Mouse (Mus musculus) cerebral cortex, adult 2 months (tissue): ENCODE data around the gene Tspan11.

Experiments used
- WGBS: fragments of 180-500 bp; shearing (Covaris S2); methylation state at CpG from one replicate; pipeline ENCODE4 v1.1.7; 2018; 5-methylcytosine and 5-hydroxymethylcytosine counted together

Gene Tspan11

DNA sequence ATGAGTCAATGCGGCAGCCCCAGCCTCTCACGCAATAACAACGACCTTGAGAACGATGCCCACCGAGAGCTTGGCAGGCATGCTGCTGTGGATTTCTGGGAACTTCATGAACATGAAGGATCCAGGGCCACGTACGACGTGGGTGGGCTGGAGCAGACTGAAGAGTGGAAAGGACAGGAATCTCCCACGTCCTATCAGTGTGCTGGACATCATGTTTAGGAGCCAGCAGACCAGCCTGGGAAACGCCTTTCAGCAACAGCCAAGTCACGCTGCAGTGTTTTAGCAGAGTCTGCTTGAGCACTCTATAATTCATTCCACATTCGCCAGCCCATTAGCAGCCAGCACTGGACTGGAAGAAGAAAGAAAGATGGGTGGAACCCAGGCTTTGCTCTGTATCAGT, 10.4 kb upstream of the Tspan11 start:
- WGBS = 59% methylated on average over 12 of the region's 12 CpGs

- 91% methylated on average over 6 of the region's 6 CpGs for WGBS
Measured at GRCm38 (mm10) chr6:127879472-127879871, 7.9 kb upstream of the Tspan11 start.

DNA sequence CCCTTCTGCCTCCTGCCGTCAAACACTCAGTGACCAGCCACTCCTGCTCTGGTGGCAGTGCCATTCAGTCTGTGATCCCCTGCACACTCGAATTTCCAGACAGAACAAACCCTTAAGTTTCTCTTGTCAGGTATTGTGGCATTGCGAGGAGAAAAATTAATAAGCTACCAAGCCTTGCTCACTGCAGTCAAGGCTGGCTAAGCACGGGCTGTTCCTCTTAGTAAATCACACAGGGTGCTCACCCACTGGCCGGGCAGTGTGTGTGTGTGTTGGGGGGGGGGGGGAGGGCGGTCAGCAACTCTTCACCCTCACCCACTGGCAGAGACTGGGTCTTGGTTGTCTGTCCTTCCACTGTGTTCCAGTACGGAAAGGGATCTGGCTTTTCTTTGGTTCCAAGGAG, 473 bp upstream of the Tspan11 start:
- 32% methylated on average over 7 of the region's 7 CpGs for WGBS

- WGBS = 84% methylated on average over 3 of the region's 3 CpGs
Measured at GRCm38 (mm10) chr6:127888581-127888980, 1.2 kb downstream of the Tspan11 start.

GRCm38 (mm10) chr6:127893611-127894010, 6.2 kb downstream of the Tspan11 start:
- WGBS = 64% methylated on average over 6 of the region's 6 CpGs

DNA sequence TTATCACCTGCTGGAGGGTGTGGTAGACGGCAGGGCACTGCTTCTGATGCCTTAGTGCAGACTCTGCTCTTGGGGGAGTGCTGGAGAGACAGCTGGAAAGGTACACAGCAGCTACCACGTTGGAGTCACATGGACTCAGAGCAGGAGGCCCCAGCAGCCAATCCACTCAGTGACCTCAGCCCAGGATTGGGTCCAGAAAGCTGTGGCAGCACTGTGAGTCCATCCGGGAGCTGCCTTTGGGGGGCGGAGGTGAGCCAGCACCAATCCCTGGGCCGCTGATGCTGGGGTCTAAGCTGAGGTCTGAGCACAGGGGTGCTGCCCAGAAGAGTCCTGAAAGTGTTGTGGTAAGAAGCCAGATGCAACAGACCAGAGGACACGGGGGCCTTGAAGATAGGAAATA, 7.6 kb downstream of the Tspan11 start:
- 53% methylated on average over 6 of the region's 6 CpGs for WGBS

GRCm38 (mm10) chr6:127896425-127896824, 9.0 kb downstream of the Tspan11 start:
- WGBS = 78% methylated on average over 3 of the region's 3 CpGs

GRCm38 (mm10) chr6:127897342-127897741, 10.0 kb downstream of the Tspan11 start:
- 99% methylated on average over 3 of the region's 3 CpGs for WGBS

- 72% methylated on average over 6 of the region's 6 CpGs for WGBS
Measured at GRCm38 (mm10) chr6:127900062-127900461, 12.7 kb downstream of the Tspan11 start.

- 69% methylated on average over 3 of the region's 3 CpGs for WGBS
Measured at GRCm38 (mm10) chr6:127901261-127901660, 13.9 kb downstream of the Tspan11 start.

DNA sequence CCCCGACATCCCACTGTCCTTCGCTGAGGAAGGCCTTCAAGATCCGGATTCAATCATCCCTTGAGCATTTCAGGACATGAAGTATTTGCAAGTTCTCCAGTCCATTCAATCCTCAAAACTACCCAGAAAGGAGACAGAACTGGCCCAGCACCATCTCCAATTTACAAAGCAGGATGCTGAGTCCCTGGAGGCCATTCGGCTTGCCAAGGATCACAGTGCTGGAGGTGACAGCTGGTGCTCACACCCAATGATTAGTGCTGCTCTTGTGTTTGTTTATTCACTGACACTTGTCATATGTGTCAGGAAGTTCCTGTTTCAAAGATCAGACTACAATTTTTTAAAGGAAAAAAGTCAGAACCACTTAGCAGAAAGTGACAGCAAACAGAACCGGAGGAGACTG, 14.3 kb downstream of the Tspan11 start:
- 76% methylated on average over 5 of the region's 5 CpGs for WGBS

DNA sequence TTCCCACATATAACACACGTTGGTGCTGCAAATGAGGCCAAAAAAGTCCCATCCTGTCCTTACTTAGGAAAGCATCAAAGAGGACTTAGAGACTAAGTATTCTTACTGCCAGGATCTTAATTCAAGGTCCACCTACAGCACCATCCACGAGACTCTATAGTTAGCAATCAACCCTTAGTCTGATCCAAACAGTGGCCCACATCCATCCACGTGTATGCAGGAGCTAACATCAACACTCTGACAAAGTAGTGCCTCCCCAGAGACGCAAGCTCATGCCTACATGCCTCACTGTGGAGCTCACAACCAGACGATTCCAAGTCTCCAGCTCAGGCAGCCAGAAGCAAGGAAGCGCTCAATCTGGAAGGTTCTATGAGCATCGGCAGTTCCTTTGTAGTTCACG, 15.2 kb downstream of the Tspan11 start:
- 59% methylated on average over 8 of the region's 8 CpGs for WGBS

- WGBS = 95% methylated on average over 4 of the region's 4 CpGs
Measured at GRCm38 (mm10) chr6:127910638-127911037, 23.2 kb downstream of the Tspan11 start.

DNA sequence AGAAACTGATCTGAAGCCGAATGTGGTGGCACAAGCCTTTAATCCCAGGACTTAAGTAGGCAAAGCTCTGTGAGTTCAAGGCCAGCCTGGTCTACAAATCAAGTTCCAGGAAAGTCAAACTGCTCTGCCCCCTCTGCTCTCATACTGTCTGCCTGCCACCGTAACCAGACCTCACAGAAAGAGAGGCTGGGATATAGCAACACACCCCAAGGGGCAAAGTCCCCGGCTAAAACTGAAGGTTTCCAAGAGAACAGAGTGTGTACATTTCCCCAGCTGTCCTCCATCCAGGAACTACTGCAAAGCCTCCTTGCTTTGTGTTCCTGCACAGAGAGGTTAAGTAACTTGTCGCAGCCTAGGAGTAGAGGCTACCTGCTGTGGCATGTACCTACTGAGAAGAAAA, 24.3 kb downstream of the Tspan11 start:
- WGBS = 86% methylated on average over 4 of the region's 4 CpGs

- WGBS = 97% methylated on average over 3 of the region's 3 CpGs
Measured at GRCm38 (mm10) chr6:127912938-127913337, 25.5 kb downstream of the Tspan11 start.

- WGBS = 82% methylated on average over 3 of the region's 3 CpGs
Measured at GRCm38 (mm10) chr6:127916993-127917392, 29.6 kb downstream of the Tspan11 start.

DNA sequence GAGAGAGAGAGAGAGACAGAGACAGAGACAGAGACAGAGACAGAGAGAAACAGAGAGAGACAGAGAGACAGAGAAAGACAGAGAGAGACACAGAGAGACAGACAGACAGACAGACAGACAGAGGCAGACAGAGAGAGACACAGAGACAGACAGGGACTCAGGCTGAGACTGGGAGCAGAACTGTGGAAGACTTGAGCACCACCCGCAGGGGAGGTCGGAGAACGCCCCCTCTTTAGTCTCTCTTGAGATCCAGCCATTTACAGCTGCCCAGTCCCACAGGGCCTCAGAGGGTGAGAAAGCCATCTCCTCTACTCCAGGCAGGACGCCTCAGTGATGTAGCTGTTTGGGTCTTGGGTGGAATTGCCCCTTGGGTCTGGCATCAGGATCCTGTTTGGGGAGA, 30.3 kb downstream of the Tspan11 start:
- 75% methylated on average over 4 of the region's 4 CpGs for WGBS

DNA sequence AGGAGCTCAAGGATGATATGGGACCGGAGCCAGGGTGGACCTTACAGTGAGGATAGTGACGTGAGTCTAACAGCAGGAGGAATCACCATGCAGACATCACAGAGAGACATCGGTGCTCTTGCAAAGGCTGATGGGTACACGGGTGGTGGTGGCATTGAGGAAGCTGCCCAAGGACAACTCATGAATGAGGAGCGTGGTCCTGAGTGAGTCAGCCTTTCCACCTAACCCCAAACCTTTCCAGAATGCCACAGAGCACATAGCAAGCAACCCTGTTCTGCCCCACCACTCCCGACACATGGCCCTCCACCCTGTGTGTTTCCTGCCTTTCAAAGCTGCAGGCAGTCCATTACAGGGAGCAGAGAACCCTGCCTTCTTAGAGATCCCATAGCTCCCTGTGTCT, 32.1 kb downstream of the Tspan11 start:
- WGBS = 85% methylated on average over 6 of the region's 6 CpGs

- WGBS = 9% methylated on average over 8 of the region's 8 CpGs
Measured at GRCm38 (mm10) chr6:127920652-127921051, 33.3 kb downstream of the Tspan11 start.

DNA sequence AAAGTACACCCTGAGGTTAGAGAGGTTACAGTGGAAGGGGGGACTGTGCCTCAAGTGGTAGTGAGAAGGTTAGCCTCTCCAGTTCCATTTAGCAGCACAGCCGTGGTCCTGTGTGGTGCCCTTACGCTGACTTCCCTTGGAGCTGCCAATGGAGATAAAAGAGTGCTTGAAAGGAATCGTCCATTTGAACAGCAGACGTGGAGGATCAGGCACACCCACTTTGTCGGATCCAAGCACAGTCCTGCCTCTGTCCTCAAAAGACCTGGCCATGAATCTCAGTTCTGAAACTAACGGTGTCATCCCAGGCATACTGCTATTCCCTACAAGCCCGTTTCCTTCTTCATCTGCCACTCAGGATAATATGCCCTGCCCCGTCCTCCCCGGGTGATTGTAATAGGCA, 34.6 kb downstream of the Tspan11 start:
- 46% methylated on average over 9 of the region's 9 CpGs for WGBS

GRCm38 (mm10) chr6:127923296-127923695, 35.9 kb downstream of the Tspan11 start:
- 91% methylated on average over 9 of the region's 9 CpGs for whole genome bisulfite sequencing

DNA sequence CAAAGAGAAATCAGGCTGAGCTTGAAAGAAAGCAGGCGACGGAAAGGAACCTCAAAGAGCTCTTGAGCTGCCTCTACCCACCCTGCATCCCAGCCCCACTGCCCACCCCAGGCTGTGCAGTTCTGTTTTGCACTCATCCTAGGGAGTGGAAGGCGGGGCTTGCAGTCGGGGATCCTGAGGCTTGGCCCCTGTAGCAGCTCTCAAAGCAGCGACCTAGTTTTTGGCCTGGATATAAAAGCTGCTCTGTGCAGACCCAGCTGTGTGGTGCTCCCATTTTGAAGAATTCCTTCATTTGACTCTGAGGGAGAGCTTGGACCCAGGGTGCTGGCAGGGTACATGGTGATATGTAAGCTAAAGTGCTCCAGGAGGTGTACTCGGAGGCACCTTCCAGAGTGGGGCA, 37.4 kb downstream of the Tspan11 start:
- WGBS = 56% methylated on average over 6 of the region's 6 CpGs

- 32% methylated on average over 9 of the region's 9 CpGs for WGBS
Measured at GRCm38 (mm10) chr6:127925915-127926314, 38.5 kb downstream of the Tspan11 start.

DNA sequence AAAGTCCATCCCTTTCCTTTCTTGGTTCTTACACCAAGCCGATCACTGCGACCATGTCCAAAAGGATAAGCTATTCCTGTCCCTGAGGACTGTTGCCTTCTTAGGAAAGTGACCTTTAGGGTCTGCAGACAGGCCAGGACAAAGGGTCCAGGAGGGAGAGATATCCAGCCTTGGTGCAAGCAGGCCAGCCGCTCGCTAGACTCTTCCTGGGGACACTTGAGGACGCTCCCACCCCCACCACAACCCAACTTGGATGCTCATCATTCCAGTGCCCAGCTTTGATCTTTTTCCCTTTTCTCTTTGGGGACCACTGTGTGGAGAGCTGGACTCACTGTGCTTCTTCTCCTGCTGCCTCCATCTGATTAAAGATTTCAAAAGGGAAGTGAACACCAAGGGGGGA, 41.3 kb downstream of the Tspan11 start:
- WGBS = 76% methylated on average over 5 of the region's 5 CpGs

DNA sequence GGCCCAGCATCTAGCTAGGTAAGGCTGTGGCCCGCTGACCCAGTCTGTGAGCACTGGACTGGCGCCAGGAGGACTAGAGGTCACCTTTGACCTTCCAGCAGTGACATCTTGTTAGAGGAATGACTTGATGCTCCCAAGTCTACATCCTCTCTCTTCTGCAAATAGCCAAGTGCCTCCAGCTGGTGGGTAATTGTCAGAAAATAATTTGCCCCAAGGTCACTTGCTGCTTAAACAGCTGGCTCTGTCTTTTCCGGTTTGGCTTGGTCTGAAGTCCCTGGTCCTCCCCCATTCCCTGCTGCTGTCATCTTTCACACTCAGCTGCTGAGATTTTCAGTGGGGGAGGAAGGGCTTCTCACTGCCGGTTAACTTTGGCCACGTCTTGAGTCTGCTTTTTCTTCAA, 45.3 kb downstream of the Tspan11 start:
- 50% methylated on average over 5 of the region's 5 CpGs for WGBS
